Mouse (Mus musculus): ENCODE results near the gene Adcy10.

DNA sequence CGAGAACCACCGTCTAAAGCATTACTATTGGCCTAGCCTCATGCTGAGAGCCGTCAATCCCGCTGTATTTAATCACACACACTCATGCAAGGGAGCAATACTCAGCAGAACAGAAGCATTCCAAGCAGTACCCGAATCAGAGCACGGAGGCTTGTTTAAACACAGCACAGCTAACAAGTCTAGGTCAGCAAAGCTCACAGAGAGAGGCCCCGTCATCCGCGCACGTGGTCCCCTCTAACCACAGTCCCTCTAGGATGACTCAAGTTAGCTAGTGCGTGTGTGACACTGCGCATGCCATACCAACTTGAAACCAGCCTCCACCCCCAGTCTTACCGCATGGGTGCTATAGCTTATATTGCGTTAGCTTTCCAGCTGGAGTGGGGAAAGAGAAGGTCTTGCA is 118.2 kb downstream of the Adcy10 start:
- TF ChIP-seq CTCF (IDR thresholded peaks at IDR 0.05; ENCODE audit: low read depth, low read length) (no peak), POLR2A (IDR thresholded peaks at IDR 0.05; ENCODE audit: insufficient read depth, low read length) (no peak), EP300 (IDR thresholded peaks at IDR 0.05; ENCODE audit: insufficient read depth, low read depth, low read length) (no peak)
